Mouse (Mus musculus): ENCODE measurements around the gene Pde4d. TPM values are rescaled to one million over a fixed set of nuclear protein-coding genes. Genes with fewer than 3 reads are reported as not detected.

Gene Pde4d
- polyA plus RNA-seq, 1 experiment: 34.7 TPM

GRCm38 (mm10) chr13:109263833-109264232 is 814.1 kb downstream of the Pde4d start:
- peaks cover 1% of the 10 kb centered on the region; the same call in 1 of the 2 replicates for H3K4me1 ChIP-seq (ENCODE audit: control insufficient read depth, insufficient read depth, low read length)
- no peak overlapping the region for H3K4me3 ChIP-seq (ENCODE audit: insufficient read depth, low read length)
- no peak overlapping the region for H3K27ac ChIP-seq (ENCODE audit: insufficient read depth, low read length)
- no peak for TF ChIP-seq CTCF (IDR thresholded peaks at IDR 0.05; ENCODE audit: extremely low read depth, insufficient read depth, low read length)
- TF ChIP-seq POLR2A (IDR thresholded peaks at IDR 0.05; ENCODE audit: extremely low read depth, insufficient read depth, low read length): no peak

- no peak overlapping the region for H3K4me3 ChIP-seq (ENCODE audit: insufficient read depth, low read length)
- H3K4me1 ChIP-seq (ENCODE audit: control insufficient read depth, insufficient read depth, low read length): no peaks in the 10 kb centered on the region
- TF ChIP-seq CTCF (IDR thresholded peaks at IDR 0.05; ENCODE audit: extremely low read depth, insufficient read depth, low read length) (no peak), POLR2A (IDR thresholded peaks at IDR 0.05; ENCODE audit: extremely low read depth, insufficient read depth, low read length) (no peak)
- H3K27ac ChIP-seq (ENCODE audit: insufficient read depth, low read length): no peak overlapping the region
Observed at GRCm38 (mm10) chr13:109268253-109268652, 818.5 kb downstream of the Pde4d start.

- TF ChIP-seq CTCF (IDR thresholded peaks at IDR 0.05; ENCODE audit: extremely low read depth, insufficient read depth, low read length) (no peak), POLR2A (IDR thresholded peaks at IDR 0.05; ENCODE audit: extremely low read depth, insufficient read depth, low read length) (no peak)
- Histone ChIP-seq H3K4me1 (ENCODE audit: control insufficient read depth, insufficient read depth, low read length) (no peaks in the 10 kb centered on the region), H3K4me3 (ENCODE audit: insufficient read depth, low read length) (no peak overlapping the region), H3K27ac (ENCODE audit: insufficient read depth, low read length) (no peak overlapping the region)
Observed at GRCm38 (mm10) chr13:109268659-109269322, 819.0 kb downstream of the Pde4d start.

- no peak overlapping the region for H3K27ac ChIP-seq (ENCODE audit: insufficient read depth, low read length)
- no peak overlapping the region for H3K4me3 ChIP-seq (ENCODE audit: insufficient read depth, low read length)
- no peak for TF ChIP-seq POLR2A (IDR thresholded peaks at IDR 0.05; ENCODE audit: extremely low read depth, insufficient read depth, low read length)
- no peak for TF ChIP-seq CTCF (IDR thresholded peaks at IDR 0.05; ENCODE audit: extremely low read depth, insufficient read depth, low read length)
- H3K4me1 ChIP-seq (ENCODE audit: control insufficient read depth, insufficient read depth, low read length): peaks cover 8% of the 10 kb centered on the region
Observed at GRCm38 (mm10) chr13:109274869-109275268, 825.1 kb downstream of the Pde4d start.

GRCm38 (mm10) chr13:109277792-109278191 is 828.0 kb downstream of the Pde4d start:
- Histone ChIP-seq H3K27ac (ENCODE audit: insufficient read depth, low read length) (no peak overlapping the region), H3K4me3 (ENCODE audit: insufficient read depth, low read length) (no peak overlapping the region), H3K4me1 (ENCODE audit: control insufficient read depth, insufficient read depth, low read length) (peaks cover 8% of the 10 kb centered on the region)
- TF ChIP-seq CTCF (IDR thresholded peaks at IDR 0.05; ENCODE audit: extremely low read depth, insufficient read depth, low read length) (no peak), POLR2A (IDR thresholded peaks at IDR 0.05; ENCODE audit: extremely low read depth, insufficient read depth, low read length) (no peak)

GRCm38 (mm10) chr13:109278504-109278912 is 828.8 kb downstream of the Pde4d start:
- TF ChIP-seq CTCF (IDR thresholded peaks at IDR 0.05; ENCODE audit: extremely low read depth, insufficient read depth, low read length) (no peak), POLR2A (IDR thresholded peaks at IDR 0.05; ENCODE audit: extremely low read depth, insufficient read depth, low read length) (no peak)
- Histone ChIP-seq H3K4me3 (ENCODE audit: insufficient read depth, low read length) (peak overlapping the region; percentile 18), H3K4me1 (ENCODE audit: control insufficient read depth, insufficient read depth, low read length) (peaks cover 8% of the 10 kb centered on the region), H3K27ac (ENCODE audit: insufficient read depth, low read length) (0 out of 2 replicates have a peak overlapping the region, but pooled peaks have one; percentile 10)

GRCm38 (mm10) chr13:109279211-109279610 is 829.5 kb downstream of the Pde4d start:
- TF ChIP-seq POLR2A (IDR thresholded peaks at IDR 0.05; ENCODE audit: extremely low read depth, insufficient read depth, low read length) (no peak), CTCF (IDR thresholded peaks at IDR 0.05; ENCODE audit: extremely low read depth, insufficient read depth, low read length) (no peak)
- Histone ChIP-seq H3K27ac (ENCODE audit: insufficient read depth, low read length) (no peak overlapping the region), H3K4me1 (ENCODE audit: control insufficient read depth, insufficient read depth, low read length) (peaks cover 8% of the 10 kb centered on the region), H3K4me3 (ENCODE audit: insufficient read depth, low read length) (no peak overlapping the region; the same call in 1 of the 2 replicates)

- H3K27ac ChIP-seq (ENCODE audit: insufficient read depth, low read length): no peak overlapping the region
- H3K4me1 ChIP-seq (ENCODE audit: control insufficient read depth, insufficient read depth, low read length): peaks cover 8% of the 10 kb centered on the region
- no peak for TF ChIP-seq CTCF (IDR thresholded peaks at IDR 0.05; ENCODE audit: extremely low read depth, insufficient read depth, low read length)
- no peak for TF ChIP-seq POLR2A (IDR thresholded peaks at IDR 0.05; ENCODE audit: extremely low read depth, insufficient read depth, low read length)
- H3K4me3 ChIP-seq (ENCODE audit: insufficient read depth, low read length): no peak overlapping the region
Observed at GRCm38 (mm10) chr13:109280433-109280832, 830.7 kb downstream of the Pde4d start.

- Histone ChIP-seq H3K27ac (ENCODE audit: insufficient read depth, low read length) (no peak overlapping the region), H3K4me3 (ENCODE audit: insufficient read depth, low read length) (no peak overlapping the region), H3K4me1 (ENCODE audit: control insufficient read depth, insufficient read depth, low read length) (no peaks in the 10 kb centered on the region)
- no peak for TF ChIP-seq POLR2A (IDR thresholded peaks at IDR 0.05; ENCODE audit: extremely low read depth, insufficient read depth, low read length)
- TF ChIP-seq CTCF (IDR thresholded peaks at IDR 0.05; ENCODE audit: extremely low read depth, insufficient read depth, low read length): no peak
Observed at GRCm38 (mm10) chr13:109287465-109287864, 837.7 kb downstream of the Pde4d start.

GRCm38 (mm10) chr13:109290922-109291321 is 841.2 kb downstream of the Pde4d start:
- no peak overlapping the region for H3K4me3 ChIP-seq (ENCODE audit: insufficient read depth, low read length)
- H3K4me1 ChIP-seq (ENCODE audit: control insufficient read depth, insufficient read depth, low read length): no peaks in the 10 kb centered on the region
- no peak overlapping the region for H3K27ac ChIP-seq (ENCODE audit: insufficient read depth, low read length)
- no peak for TF ChIP-seq CTCF (IDR thresholded peaks at IDR 0.05; ENCODE audit: extremely low read depth, insufficient read depth, low read length)
- TF ChIP-seq POLR2A (IDR thresholded peaks at IDR 0.05; ENCODE audit: extremely low read depth, insufficient read depth, low read length): no peak
